Mouse (Mus musculus): ENCODE results near the gene Med6. TPM values are rescaled to one million over a fixed set of nuclear protein-coding genes. Genes with fewer than 3 reads are reported as not detected.
A peak's percentile ranks its signal among the peaks of the same experiment; 100 is the strongest.

Med6 gene
- 33.0 and 41.8 TPM in 2 replicates for polyA plus RNA-seq (2012; rRNA removed)

DNA sequence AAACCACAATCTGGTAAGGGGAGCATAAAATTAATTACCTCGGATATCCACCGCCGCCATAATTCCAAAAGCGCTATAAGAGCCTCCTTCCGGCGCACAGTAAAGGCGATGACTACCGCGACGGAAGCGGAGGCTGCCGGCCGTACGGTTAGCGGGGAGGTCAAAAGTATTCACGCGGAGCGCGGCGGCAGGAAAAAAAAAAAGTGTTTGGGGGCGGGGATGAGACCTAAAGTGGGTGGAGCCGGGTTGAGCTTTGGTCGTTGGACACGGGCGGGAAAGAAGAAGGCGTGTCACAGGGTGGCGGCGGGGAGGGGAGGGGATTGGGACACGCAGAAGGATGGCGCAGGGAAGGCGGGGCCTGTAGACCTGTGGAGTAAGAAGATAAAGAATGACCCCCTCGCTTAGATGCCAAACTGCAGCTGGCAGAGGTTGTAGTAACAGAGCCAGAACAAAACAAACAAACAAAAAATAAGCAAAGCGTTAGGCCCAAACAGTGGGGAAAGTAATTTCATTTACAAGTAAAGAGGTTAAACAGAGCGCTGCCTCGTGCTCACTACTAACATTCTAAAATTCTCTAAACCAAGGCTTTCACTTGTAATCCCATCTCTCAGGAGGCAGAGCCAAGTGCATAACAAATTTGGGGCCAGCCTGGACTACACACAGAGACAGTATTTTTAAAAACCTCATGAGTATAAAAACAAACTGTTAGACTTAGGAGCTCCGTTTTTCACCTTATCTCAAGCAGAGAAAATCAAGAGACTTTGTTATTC, at the start of gene Med6:
Gene Med6, minus strand, starts transcription at position 107 of the 770 bp plus-strand sequence.
- peak; percentile 85 for DNase-seq (ENCODE audit: low spot score)

DNA sequence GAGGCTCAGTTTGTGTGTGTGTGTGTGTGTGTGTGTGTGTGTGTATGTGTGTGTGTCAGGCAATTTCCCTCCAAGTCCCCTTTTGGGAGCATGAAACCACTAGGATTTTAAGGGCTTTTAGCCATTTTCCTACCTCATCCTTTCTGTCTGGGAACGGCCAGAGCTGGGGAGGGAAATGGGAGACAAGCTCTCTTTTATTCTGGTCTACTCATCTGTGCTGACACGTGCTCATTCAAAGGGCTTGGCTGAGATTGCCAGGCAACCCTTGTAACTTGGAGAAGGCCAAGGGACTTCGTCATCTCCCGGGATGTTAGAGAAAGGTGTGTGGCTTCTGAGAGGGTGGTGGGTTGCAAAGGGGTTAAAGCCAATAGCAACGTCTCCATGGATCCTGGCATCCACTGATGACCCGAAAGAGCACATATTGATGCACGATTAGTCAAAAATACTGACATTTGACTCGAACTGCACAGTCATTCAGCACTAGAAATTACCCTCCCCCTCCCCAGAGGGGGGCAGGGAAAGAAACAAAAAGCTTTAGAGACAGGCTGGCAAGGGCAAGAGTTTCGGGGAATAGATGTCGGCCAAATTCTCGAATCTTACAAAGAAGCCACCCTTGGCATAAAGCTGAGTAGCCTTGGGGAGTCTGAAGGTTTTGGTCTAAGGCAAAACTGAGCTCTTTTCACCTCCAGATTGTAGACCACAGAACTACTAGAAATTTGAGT, 47.7 kb upstream of the Med6 start:
- no peak for DNase-seq (ENCODE audit: low spot score)

DNA sequence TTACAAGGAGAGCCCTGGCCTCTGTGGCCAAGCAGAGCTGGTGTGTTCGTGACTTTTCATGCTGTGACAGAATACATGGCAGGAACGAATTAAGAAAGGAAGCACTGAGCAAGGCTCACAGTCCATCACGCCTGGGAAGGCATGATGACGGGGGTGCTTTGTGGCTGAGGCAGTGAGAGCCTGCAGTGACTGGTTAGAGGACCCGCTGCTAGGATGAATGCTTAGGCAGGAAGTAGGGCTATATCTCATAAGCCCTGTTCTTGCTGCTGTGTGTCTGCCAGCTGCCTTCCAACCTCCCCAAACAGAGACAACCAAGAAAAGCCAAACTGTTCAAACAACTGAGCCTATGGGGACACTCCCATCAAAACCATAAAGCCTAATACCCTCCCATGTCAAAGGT, 45.8 kb upstream of the Med6 start:
- no peak for DNase-seq (ENCODE audit: low spot score)

DNA sequence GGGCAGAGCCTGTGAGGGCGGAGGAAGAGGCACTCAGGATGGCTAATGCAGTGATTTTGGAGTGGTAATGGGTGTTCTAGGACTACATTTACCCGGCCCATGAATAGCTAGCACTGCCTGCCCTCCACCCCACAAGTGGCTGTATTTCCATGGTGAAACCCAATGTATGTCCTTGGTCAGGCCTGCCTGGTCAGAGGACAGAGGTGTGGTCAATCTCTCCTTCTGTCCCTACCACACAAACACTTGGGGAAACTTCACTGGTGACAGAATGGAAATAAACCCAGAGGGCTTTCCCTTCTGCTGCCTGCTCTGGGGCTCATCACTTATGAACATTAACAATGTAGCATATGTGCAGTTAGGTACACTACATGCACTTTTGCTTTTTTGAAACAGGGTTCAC, 38.4 kb upstream of the Med6 start:
- no peak for DNase-seq (ENCODE audit: low spot score)

DNA sequence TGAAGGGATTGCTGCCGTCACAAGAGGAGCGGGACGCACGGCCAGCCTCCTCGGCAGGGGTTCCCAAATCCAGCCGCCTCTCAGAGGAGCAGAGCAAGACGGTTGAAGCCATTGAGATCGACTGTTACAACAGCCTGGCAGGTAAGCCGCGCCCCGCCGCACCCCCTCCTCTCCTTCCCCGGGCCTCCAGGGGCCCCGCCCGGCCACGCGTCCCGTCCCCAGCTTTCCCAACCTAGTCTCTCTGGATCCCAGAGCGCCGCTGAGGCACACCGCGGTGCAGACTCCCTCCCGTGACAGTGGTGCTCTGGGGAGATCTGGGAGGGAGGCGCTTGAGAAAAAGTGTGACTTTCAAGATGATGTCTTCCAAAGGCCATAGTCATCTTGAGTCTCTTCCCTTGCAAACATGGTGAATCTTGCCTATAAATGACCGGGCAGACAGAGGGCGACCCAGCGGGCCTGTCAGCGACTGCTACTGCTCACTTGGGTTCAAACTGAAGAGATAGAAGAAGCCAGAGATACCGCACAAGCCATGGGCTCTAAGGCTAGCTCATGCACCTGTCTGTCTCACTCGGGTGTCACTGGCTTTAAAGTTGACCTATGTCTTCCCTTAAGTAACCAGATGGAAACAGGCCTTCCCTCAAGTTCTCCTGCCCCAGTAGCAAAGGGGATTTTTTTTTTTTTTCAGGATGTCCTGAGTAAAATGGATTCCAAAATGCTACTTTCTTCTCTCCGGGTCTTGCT, 37.0 kb upstream of the Med6 start:
- peak; percentile 30 for DNase-seq (ENCODE audit: low spot score)

DNA sequence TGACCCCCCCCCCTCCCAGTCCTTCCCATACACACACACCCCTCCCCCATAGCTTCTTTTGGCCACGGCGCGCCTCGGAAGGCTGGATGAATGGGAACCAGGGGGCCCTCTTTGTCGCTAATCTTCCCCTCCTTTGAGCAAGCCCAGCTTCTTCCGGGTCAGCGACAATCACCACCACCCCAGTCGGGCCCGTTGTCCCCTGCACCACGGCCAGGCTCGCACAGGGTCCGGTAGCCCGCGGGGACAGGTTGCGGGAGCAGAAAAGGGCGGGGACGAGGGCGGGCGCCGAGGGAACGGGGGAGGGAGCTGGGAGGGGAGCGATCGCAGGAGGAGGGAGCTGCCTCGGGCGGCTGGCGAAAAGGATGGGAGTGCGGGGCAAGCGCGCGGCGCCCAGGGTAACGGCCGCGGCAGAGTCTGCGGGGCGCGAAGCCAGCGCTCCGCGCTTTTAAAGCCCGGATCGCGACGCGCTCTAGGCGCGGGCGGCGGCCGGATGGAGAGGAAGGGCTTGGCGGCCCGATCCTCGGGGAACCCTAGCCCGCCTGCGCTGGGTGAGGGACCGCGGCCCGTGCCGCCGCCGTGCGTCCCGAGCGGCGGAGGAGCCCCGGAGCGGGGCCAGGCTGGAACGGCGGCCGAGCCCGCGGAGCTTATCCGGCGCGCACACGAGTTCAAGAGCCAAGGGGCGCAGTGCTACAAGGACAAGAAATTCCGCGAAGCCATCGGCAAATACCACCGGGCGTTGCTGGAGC, 36.3 kb upstream of the Med6 start, which contains the start of gene Ttc9:
Gene Ttc9, plus strand, starts transcription at position 335 of the 746 bp plus-strand sequence.
- peak; percentile 48 for DNase-seq (ENCODE audit: low spot score)

DNA sequence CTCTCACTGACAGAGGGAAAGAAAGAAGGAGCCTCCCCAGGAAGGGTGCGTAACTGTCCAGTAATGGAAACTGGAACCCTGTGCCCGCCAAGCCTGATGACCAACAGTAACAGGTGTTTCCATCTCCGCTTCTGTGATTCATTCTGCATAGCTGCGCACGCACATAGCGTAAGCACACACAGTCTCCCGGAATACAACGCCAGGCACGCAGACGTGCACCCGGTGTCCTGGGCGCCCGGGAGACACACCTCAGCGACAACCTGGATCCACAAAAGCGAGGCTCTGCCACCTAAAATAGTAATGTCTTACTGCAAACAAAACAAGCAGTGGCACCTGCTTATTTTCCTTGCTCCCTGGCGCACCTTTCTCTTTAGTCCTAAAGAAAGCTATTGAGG, 35.7 kb upstream of the Med6 start:
- DNase-seq (ENCODE audit: low spot score), result peak; percentile 51

DNA sequence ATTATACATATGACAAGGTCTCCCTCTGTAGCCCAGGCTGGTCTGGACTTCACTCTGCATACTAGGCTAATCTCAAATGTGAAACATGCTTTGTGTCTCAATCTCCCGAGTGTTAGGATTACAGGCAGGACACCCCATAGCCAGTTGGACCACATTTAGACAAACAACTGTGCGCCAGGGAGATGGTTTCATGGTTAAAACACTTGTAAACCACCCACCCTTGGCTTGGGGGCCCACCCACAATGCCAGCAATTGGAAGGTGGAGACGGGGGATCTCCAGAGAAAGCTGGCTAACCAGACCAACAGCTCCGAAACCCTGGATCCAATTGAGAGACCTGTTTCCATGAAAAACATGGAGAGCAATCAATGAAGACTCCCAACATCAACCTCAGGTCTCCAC, 33.3 kb upstream of the Med6 start:
- no peak for DNase-seq (ENCODE audit: low spot score)

DNA sequence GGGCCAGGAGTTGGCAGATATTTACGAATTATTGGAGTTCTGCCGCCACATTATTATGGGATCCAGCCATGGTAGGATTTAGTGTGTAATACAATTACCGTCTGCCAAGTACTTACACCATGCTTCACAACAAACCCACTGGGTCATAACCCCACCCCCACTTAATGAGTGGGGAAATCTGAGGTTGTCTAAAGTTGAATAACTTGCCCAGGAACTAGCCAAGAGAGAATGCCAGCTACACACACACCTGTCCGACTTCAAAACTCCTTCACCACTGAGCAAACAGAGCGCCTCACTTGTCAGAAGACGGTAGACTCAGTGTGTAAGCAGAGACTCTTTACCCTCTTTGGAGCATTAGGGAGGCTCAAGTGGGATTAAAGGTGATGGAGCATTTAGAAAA, 32.6 kb upstream of the Med6 start:
- no peak for DNase-seq (ENCODE audit: low spot score)

DNA sequence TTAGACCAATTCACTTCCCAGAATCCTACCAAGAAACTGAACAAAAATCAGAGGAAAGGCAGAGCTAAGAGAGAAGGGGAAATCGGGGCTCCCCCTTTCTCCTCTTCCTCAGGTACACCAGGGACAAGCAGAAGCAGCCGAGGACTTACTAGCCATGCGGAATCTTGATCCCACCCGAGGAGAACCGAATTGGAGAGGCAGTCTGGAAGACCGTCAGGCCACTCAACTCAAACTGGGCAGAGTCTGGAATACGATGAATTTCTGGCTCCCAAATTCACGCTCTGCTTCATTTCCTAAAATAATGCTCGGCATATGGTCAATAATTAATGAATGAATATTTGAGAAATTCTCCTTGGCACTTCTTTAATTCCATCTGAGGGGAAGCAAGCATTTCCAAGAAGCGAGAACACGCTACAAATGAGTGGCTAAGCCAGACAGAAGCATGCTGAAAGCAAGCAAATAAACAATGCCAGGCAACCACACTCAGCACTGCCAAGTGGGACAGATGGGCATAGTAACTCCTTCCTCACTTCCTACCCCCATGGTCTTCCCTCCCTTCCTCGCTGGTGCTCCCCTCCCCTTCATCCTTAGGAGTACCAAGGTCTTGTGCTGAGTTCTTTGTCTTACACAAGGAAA, 31.5 kb upstream of the Med6 start:
- DNase-seq (ENCODE audit: low spot score), result no peak

DNA sequence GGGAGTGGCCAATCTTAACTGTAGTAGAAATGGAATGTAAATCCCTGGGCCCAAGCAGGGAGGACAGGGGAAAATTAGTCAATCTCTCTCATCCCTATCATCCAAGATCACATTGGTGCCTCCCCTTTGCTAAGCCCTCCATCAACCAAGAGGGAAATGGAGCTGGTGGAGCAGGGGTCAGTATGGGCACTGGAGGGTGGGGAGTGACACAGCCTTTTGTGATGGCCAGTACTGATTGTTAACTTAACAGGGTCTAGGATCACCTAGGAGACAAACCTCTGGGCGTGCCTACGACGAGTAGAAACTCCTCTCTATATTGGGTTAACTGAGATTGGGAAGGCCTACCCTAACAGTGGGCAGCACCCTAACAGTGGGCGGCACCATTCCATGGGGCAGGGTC, 28.6 kb upstream of the Med6 start:
- DNase-seq (ENCODE audit: low spot score), result no peak

DNA sequence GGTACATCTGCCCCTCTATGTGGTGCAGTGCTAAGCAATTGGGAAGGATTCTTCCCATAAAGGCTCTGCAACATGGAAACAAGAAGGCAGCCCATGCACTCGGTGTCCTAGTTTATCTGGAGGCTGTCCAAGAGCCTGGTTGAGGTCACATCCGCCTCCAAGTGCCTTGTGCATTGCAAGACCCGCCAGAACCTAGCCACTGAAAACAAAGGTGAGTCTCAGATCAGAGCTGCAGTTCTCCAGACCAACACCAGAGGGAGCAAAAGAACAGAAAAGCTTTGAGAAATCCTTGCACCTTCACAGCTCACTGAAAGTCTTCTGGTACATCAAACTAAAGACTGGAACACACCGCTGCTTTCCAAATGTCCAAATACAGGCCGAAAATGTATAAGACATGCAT, 24.5 kb upstream of the Med6 start:
- DNase-seq (ENCODE audit: low spot score), result peak; percentile 41

DNA sequence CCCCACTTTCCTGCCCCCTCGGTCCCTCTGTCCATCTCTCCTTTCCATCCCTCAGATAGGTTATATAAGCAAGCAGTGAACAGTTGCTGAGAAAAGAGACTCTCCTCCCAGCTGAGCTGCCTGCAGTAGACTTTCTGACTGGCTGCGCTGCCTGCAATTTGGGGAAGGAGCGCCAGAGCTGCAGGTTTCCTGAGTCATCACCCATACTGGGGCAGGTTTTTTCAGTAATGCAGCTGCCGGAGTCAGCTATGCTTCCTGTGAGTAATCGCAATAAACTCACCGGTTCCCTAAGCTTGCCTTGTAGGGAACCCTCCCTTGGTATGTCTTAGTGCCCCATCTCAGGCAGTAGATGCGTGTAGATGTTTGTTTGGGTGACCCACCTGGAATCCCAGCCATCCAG, 22.2 kb upstream of the Med6 start:
- DNase-seq (ENCODE audit: low spot score), result peak; percentile 25

DNA sequence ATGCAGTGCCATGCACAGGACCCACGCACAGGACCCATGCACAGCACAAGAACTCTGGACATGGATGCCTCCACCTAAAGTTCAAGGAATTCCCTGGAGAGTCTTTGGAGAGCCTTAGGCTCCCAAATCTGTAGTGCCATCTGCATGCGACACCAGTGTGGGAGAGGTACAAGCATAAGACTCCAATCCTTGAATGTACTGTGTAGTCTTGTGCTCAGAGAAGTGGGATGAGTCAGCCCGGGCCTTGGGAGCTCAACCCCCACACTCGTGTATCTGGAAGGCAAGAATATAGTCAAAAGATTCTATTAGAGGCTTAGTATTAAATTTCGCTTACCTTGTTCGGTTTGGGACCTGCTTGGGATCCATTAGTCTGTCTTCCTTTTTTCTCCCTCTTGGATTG, 21.0 kb upstream of the Med6 start:
- DNase-seq (ENCODE audit: low spot score), result no peak

DNA sequence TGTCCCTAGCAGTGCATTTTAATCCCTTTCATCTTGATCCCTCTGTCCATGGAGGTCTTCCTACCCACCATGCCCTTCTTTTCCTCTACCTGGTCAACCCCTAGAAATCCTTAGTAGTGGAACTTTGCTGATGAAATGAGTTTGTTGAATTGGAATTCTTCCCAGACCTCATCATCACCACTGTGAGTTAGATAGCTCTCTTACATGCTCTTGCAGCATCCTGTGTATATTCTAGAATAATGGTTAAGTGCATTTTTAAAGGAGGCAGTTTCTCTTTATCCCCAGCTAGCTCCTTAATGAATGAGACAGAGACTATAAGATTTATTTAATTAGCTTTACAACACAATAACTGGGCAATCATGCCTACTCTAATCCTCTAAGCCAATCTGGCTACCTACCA, 14.6 kb upstream of the Med6 start:
- no peak for DNase-seq (ENCODE audit: low spot score)

DNA sequence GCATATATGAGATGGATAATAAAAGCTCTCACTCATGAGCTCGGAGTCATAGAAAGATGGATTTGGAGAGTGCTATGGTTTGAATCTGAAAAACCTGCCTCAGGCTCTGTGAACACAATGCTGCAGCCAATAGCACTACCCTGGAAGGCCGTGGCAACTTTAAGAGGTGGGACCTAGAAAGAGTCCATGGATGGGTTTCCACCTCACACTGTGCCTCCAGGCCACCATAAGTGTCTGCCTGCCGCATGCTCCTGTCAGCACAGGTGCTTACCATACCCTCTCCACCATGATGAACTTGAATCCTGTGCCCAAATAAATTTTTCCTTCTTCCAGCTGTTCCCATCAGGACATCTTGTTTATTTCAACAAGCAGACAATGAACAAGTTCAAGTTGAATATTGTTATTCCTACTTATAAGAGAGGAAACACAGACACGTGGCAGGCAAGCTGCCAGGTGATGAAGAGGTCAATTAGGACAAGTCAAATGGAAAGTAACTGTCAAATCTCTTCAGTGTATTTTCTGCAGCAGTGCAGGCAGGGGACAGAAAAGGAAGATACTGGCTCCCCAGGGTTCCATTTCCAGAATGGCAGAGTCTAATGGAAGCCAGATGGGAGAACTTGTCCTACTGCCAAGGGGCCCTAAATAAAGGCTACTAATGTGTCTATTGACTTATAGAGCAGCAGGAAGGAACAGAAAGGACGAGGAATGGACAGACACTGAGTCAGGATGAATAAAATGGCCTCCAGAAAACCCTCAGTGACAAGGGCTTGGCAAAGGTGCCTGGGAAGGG, 10.4 kb upstream of the Med6 start:
- DNase-seq (ENCODE audit: low spot score), result no peak

DNA sequence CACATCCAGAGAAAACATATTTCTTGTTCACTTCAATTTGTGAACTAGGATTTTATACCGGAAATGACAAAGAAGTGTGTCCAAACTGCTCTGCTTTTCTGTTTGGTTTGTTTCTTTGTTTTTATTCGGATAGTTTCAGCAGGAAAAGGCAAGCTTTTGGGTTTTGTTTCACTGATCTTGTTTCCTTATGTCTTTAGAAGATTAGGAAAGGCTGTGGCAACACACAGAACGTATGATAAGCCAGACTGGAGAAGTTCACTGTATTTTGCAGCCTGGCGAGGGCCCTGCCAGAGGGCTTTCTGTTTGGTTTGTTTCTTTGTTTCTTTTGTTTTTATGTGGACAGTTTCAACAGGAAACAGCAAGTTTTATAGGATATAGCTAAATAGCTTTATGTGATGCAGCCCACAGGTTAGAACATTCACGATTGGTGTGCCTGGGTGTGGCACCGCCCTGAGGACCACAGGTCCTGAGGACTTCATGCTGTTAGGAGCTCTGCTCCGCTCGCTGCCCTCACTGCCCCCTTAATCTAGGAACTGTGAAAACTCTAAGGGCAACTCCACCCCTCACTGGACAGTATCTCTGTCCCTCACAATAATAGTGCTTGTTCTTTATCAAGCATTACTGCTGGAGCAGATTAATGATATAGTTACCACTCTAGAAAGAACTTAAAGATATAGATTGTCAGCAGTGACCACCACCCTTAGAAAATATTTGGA, 1.9 kb upstream of the Med6 start:
- DNase-seq (ENCODE audit: low spot score), result no peak

DNA sequence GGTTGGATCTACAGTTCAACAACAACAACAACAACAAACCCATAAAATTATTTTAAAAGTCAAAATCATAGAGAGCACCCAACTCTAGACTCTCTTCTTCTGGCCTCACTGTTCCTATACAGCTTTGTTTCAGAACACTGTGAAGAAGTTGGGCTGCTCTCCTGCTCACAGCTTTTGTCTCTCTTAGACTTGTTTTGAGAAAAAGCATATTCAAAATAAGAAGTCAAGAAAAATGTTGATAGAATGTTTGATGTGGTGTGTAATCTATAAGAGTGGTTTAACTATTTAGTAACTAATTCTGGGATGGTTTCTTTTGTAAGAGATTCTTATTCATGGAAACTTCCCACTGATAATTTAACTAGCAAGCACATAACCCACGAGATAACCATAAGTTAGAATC, 26.4 kb downstream of the Med6 start, which contains the start of gene Adam21:
Gene Adam21, minus strand, starts transcription at position 101 of the 400 bp plus-strand sequence.
- DNase-seq (ENCODE audit: low spot score), result no peak

DNA sequence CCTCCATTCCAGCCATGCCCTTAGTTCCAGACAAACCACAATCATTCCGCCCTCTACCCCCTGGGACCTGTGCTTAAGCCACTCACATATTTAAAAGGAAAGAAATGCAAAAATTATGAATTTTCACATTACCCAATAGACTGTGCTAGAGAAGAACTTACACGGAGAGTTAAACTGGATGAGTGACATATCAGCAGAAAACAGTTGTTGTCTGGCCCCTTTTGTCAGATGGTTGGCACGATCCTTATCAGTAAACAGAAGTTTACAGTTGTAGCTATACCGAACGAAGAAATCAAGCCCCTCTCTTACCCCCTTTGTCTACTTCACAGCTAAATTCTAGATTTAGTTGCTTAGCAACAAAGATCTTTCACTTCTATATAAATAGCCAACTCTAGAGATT, 26.9 kb downstream of the Med6 start:
- DNase-seq (ENCODE audit: low spot score), result no peak

DNA sequence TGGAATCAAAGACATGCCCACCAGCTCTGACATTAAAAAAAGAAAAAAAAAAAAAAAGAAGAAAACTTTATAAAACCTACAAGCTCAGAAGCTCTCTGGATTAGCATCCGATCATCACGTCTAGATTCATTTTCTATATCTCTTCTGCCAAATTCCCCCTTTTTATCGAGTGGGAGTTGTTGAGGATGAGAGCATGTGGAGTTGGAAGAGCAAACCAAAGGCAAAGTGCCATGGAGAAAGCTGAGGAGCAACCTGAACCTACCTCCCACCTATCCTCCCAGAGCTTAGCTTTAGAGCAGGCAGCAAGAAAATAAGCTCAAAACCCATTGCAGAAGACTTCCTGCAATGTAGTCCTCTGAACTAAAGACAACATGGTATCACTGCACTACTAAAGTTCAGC, 30.6 kb downstream of the Med6 start:
- DNase-seq (ENCODE audit: low spot score), result no peak

Measured in urinary bladder, adult 2 months (tissue).